16 mouse cellular contexts compared by ENCODE assay signal in the genomic region with DNA sequence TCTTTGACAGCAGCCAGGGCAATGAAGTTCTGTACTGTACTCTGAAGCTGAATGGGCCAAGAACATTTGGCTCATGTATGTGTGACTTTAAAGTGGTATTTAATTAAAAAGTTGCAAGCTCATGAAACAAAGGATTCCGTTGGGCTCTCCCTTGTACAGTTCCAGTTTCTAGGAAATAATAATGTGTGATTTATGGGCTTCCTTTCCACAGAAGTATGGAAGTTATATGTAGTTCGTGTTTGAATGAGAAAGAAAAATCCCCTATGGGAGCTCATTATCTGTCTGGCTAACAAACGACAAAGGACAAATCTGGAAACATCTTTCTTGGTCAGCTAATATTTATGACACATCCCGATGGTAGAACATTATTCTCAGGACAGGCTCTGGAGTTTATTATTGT.
"Had no signal": no experiment of that assay in that cellular context is flagged by ENCODE, and none has a peak within 500 bp of the region (broad histone marks: within the 10 kb centered on the region; RNA-seq: fewer than 3 reads in every experiment).

No protein-coding gene starts in this region.

- H3K9ac ChIP-seq: neural tube, embryonic 13.5 days; neural tube, embryonic 15.5 days; stomach, embryonic 15.5 days had no signal

- H3K4me1 ChIP-seq: neural tube, embryonic 13.5 days; neural tube, embryonic 15.5 days; stomach, embryonic 15.5 days had no signal

- H3K9me3 ChIP-seq: neural tube, embryonic 13.5 days; neural tube, embryonic 15.5 days; stomach, embryonic 15.5 days had no signal

- H3K4me3 ChIP-seq: neural tube, embryonic 13.5 days; neural tube, embryonic 15.5 days; stomach, embryonic 15.5 days had no signal

- H3K4me2 ChIP-seq: neural tube, embryonic 13.5 days; neural tube, embryonic 15.5 days; stomach, embryonic 15.5 days had no signal

- H3K27me3 ChIP-seq: neural tube, embryonic 13.5 days; neural tube, embryonic 15.5 days; stomach, embryonic 15.5 days had no signal

- H3K36me3 ChIP-seq: neural tube, embryonic 13.5 days; neural tube, embryonic 15.5 days; stomach, embryonic 15.5 days had no signal

- DNase-seq: retina, postnatal 1 day; right cerebral cortex, adult 18-20 months; right cerebral cortex, postnatal 14 days; right cerebral cortex, postnatal 25 days; right cerebral cortex, postnatal 4 days; spleen, adult 18-20 months; thymus, adult 18-20 months; thymus, adult 2 months; thymus, postnatal 14 days; thymus, postnatal 25 days; thymus, postnatal 36 days; thymus, postnatal 4 days had no signal

- H3K27ac ChIP-seq: neural tube, embryonic 13.5 days; neural tube, embryonic 15.5 days; stomach, embryonic 15.5 days; stomach, postnatal 0 days had no signal
